ENCODE assay signal across 7 mouse cellular contexts in genomic region chr11:105943133-105944102, GRCm38 (mm10). TPM values are rescaled to one million over a fixed set of nuclear protein-coding genes. Genes with fewer than 3 reads are reported as not detected.
DNase-seq lines count a peak whose midpoint lies in the region; ATAC-seq and TF ChIP-seq lines count a peak whose summit lies in the region.

No protein-coding gene starts in this region.

- DNase-seq in ES-CJ7 (ENCODE audit: low read depth, low spot score) = peak; percentile 74
- DNase-seq in adrenal gland, adult 8-10 months = peak; percentile 69
- no peak for DNase-seq in liver, embryonic 14.5 days (ENCODE audit: low read depth in 3 of 3, low spot score in 3 of 3)
- no peak for DNase-seq in layer of hippocampus, postnatal 14 days (ENCODE audit: low spot score in 2 of 2)

- no peak for TF ChIP-seq CTCF in liver, embryonic 14.5 days (IDR thresholded peaks at IDR 0.05; ENCODE audit: low read depth)

- H3K36me3 ChIP-seq in forebrain, embryonic 12.5 days (replicated peaks) = no peaks in the 10 kb centered on the region
- H3K36me3 ChIP-seq in hindbrain, embryonic 15.5 days = no peaks in the 10 kb centered on the region
- no peaks in the 10 kb centered on the region for H3K36me3 ChIP-seq in liver, embryonic 14.5 days (replicated peaks; ENCODE audit: control insufficient read depth, insufficient read depth, low read depth)
- H3K36me3 ChIP-seq in neural tube, embryonic 12.5 days = no peaks in the 10 kb centered on the region

- peaks cover 23% of the 10 kb centered on the region for H3K4me1 ChIP-seq in forebrain, embryonic 12.5 days
- peaks cover 22% of the 10 kb centered on the region for H3K4me1 ChIP-seq in hindbrain, embryonic 15.5 days (replicated peaks)
- H3K4me1 ChIP-seq in liver, embryonic 14.5 days (replicated peaks; ENCODE audit: control insufficient read depth in 2 of 2, insufficient read depth in 2 of 2, low read length in 1 of 2) = peaks cover 0 to 12% of the 10 kb centered on the region in 2 experiments; a peak in 3 of 4 replicates
- H3K4me1 ChIP-seq in neural tube, embryonic 12.5 days = peaks cover 11% of the 10 kb centered on the region

- no peak for TF ChIP-seq EP300 in liver, embryonic 14.5 days (IDR thresholded peaks at IDR 0.05; ENCODE audit: low read depth)

- peaks cover 38% of the 10 kb centered on the region; the same call in 1 of the 2 replicates for H3K27me3 ChIP-seq in forebrain, embryonic 12.5 days
- no peaks in the 10 kb centered on the region; the same call in 1 of the 2 replicates for H3K27me3 ChIP-seq in hindbrain, embryonic 15.5 days
- H3K27me3 ChIP-seq in liver, embryonic 14.5 days (ENCODE audit: control insufficient read depth, insufficient read depth, low read length) = peaks cover 11% of the 10 kb centered on the region
- H3K27me3 ChIP-seq in neural tube, embryonic 12.5 days (replicated peaks) = peaks cover 33% of the 10 kb centered on the region

- peak overlapping the region; percentile 72 for H3K4me3 ChIP-seq in forebrain, embryonic 12.5 days (replicated peaks)
- H3K4me3 ChIP-seq in hindbrain, embryonic 15.5 days = peak overlapping the region; percentile 58
- H3K4me3 ChIP-seq in liver, embryonic 14.5 days (ENCODE audit: insufficient read depth in 1 of 2, low read depth in 2 of 2, low read length in 2 of 2) = peak overlapping the region; percentile 64 to 67
- H3K4me3 ChIP-seq in neural tube, embryonic 12.5 days = peak overlapping the region; percentile 63

- no peak overlapping the region for H3K27ac ChIP-seq in forebrain, embryonic 12.5 days
- peak overlapping the region; percentile 70 for H3K27ac ChIP-seq in hindbrain, embryonic 15.5 days (replicated peaks)
- no peak overlapping the region for H3K27ac ChIP-seq in liver, embryonic 14.5 days
- no peak overlapping the region for H3K27ac ChIP-seq in neural tube, embryonic 12.5 days

- peak; percentile 51 for ATAC-seq in forebrain, embryonic 12.5 days (ENCODE audit: low FRiP score)
- ATAC-seq in hindbrain, embryonic 15.5 days (ENCODE audit: low FRiP score, low read depth) = peak; percentile 60; the same call in 1 of the 2 replicates
- ATAC-seq in liver, embryonic 14.5 days (ENCODE audit: insufficient read depth) = no peak
- ATAC-seq in neural tube, embryonic 12.5 days (ENCODE audit: low FRiP score, low read depth) = peak; percentile 51

- peak overlapping the region; percentile 70 for H3K9ac ChIP-seq in forebrain, embryonic 12.5 days
- H3K9ac ChIP-seq in hindbrain, embryonic 15.5 days = peak overlapping the region; percentile 53
- H3K9ac ChIP-seq in liver, embryonic 14.5 days (replicated peaks) = peak overlapping the region; percentile 45
- H3K9ac ChIP-seq in neural tube, embryonic 12.5 days = peak overlapping the region; percentile 69

- WGBS in forebrain, embryonic 12.5 days = 6% methylated on average over 46 of the region's 47 CpGs
- WGBS in hindbrain, embryonic 15.5 days = 6% methylated on average over 47 of the region's 47 CpGs
- WGBS in liver, embryonic 14.5 days (ENCODE audit: insufficient replicate concordance) = 5% methylated on average over 47 of the region's 47 CpGs
- WGBS in neural tube, embryonic 12.5 days = 6% methylated on average over 47 of the region's 47 CpGs

- no peaks in the 10 kb centered on the region for H3K9me3 ChIP-seq in forebrain, embryonic 12.5 days
- H3K9me3 ChIP-seq in hindbrain, embryonic 15.5 days = no peaks in the 10 kb centered on the region
- H3K9me3 ChIP-seq in liver, embryonic 14.5 days (ENCODE audit: control insufficient read depth, low read length) = no peaks in the 10 kb centered on the region
- H3K9me3 ChIP-seq in neural tube, embryonic 12.5 days = no peaks in the 10 kb centered on the region

- peak overlapping the region; percentile 97 for H3K4me2 ChIP-seq in forebrain, embryonic 12.5 days
- H3K4me2 ChIP-seq in hindbrain, embryonic 15.5 days = peak overlapping the region; percentile 88
- H3K4me2 ChIP-seq in liver, embryonic 14.5 days (ENCODE audit: low read depth) = peak overlapping the region; percentile 88
- peak overlapping the region; percentile 97 for H3K4me2 ChIP-seq in neural tube, embryonic 12.5 days (replicated peaks)

RNA-seq across cellular contexts. Expression of gene Cyb561, which starts 9.7 kb away (rescaled TPM):
- 100 to 1,000 TPM; 214 to 322 (median 255) TPM for total RNA-seq in adrenal gland, adult 8-10 months (2022)
- 13.2 and 14.6 TPM in 2 replicates for polyA plus RNA-seq in forebrain, embryonic 12.5 days (2016; fragmentation: Nextera tagmentation; extraction: Ambion mirVana)
- 54.9 and 58.4 TPM in 2 replicates for polyA plus RNA-seq in hindbrain, embryonic 15.5 days (2015; fragmentation: Nextera tagmentation; extraction: Ambion mirVana)
- 0.69 and 0.85 TPM in 2 replicates for polyA plus RNA-seq in liver, embryonic 14.5 days (2012; rRNA removed)
- 1.1 and 2.1 TPM in 2 replicates for polyA plus RNA-seq in liver, embryonic 14.5 days (2014; fragmentation: Nextera tagmentation; extraction: Ambion mirVana)
- polyA plus RNA-seq in neural tube, embryonic 12.5 days (2016; fragmentation: Nextera tagmentation; extraction: Ambion mirVana) = 18.9 and 21.8 TPM in 2 replicates
- 10 to 100 TPM; 31.9 to 34.0 TPM for total RNA-seq in layer of hippocampus, postnatal 14 days (2021)

RNA-seq across cellular contexts. Expression of gene Ace, which starts 24.3 kb away (rescaled TPM):
- 10 to 100 TPM in 3 of 4 experiments, 1 to 10 TPM in 1; 9.4 to 22.2 (median 12.1) TPM for total RNA-seq in adrenal gland, adult 8-10 months (2022)
- polyA plus RNA-seq in forebrain, embryonic 12.5 days (2016; fragmentation: Nextera tagmentation; extraction: Ambion mirVana) = 0.60 and 0.78 TPM in 2 replicates
- polyA plus RNA-seq in hindbrain, embryonic 15.5 days (2015; fragmentation: Nextera tagmentation; extraction: Ambion mirVana) = 6.1 and 8.0 TPM in 2 replicates
- polyA plus RNA-seq in liver, embryonic 14.5 days (2012; rRNA removed) = 0.07 and 0.08 TPM in 2 replicates
- not detected in 2 replicates for polyA plus RNA-seq in liver, embryonic 14.5 days (2014; fragmentation: Nextera tagmentation; extraction: Ambion mirVana)
- polyA plus RNA-seq in neural tube, embryonic 12.5 days (2016; fragmentation: Nextera tagmentation; extraction: Ambion mirVana) = 1.0 and 1.1 TPM in 2 replicates
- total RNA-seq in layer of hippocampus, postnatal 14 days (2021) = 10 to 100 TPM in 1 of 2 experiments, 1 to 10 TPM in 1; 8.4 to 16.4 TPM

RNA-seq across cellular contexts. Expression of gene Ace3, which starts 51.1 kb away (rescaled TPM):
- not detected for total RNA-seq in adrenal gland, adult 8-10 months (2022)
- polyA plus RNA-seq in forebrain, embryonic 12.5 days (2016; fragmentation: Nextera tagmentation; extraction: Ambion mirVana) = not detected in 2 replicates
- not detected in 2 replicates for polyA plus RNA-seq in hindbrain, embryonic 15.5 days (2015; fragmentation: Nextera tagmentation; extraction: Ambion mirVana)
- not detected in 2 replicates for polyA plus RNA-seq in liver, embryonic 14.5 days (2012; rRNA removed)
- polyA plus RNA-seq in liver, embryonic 14.5 days (2014; fragmentation: Nextera tagmentation; extraction: Ambion mirVana) = not detected in 2 replicates
- not detected in 2 replicates for polyA plus RNA-seq in neural tube, embryonic 12.5 days (2016; fragmentation: Nextera tagmentation; extraction: Ambion mirVana)
- total RNA-seq in layer of hippocampus, postnatal 14 days (2021) = not detected

Comparison
In these comparisons a context has a peak if more than half of its experiments do, and no peak if none do; other contexts are left out.
1. DNase-seq: peak in ES-CJ7 (single experiment) and adrenal gland, adult 8-10 months (single experiment); none in liver, embryonic 14.5 days (0 of 3) and layer of hippocampus, postnatal 14 days (0 of 2).
2. Peak in every context shown above with its lines, with median percentiles within 50 percentile points of each other: H3K4me2 ChIP-seq, H3K4me3 ChIP-seq and H3K9ac ChIP-seq.